Mouse (Mus musculus) induced T-regulatory cell, adult 2 months (primary cell): ENCODE results near the gene Pak1ip1.
"Not testable (repeated sequence)": the region's sequence is repeated elsewhere in the genome, so short reads cannot be mapped to it uniquely, and the experiment has no call there.

Experiments
- DNase-seq: peaks from one replicate; pipeline ENCODE4 v3.0.0-alpha.2; 2012; ENCODE audit warnings: low read depth

Gene Pak1ip1

DNA sequence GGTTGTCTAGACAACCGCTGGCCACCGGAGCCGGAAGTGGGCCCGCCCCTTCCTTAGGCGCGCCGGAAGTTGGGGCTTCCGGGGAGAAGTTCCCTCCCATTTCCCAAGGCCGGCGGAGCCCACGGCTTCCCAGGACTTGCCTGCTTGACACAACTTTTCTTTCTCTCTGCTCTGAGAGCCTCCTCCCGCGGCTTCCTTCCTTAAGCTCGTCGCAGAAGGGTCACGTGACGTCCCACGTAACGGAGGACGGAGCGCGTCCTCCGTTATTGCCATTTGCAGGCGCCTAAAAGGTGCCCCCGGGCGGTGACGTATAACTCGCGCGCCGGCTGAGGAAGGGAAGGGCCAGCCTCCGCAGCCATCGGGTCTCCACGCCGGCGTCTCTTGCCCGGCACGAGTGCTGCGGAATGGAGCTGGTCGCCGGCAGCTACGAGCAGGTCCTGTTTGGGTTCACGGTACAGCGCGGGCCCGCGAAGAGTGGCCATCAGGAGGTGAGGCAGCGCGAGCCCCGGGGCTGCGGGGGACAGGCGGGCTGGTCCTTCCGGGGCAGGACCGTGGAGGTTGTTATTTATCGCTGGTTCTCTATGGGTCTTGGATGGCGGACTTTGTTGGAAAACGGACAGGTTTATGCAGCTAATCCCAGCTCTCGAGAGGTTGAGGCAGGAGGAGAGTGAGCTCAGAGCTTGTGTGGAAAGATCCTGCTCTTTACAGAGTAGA lies at the start of gene Pak1ip1:
Gene Pak1ip1 (plus strand): TSS at position 98 of the 714 bp plus-strand sequence.
- peak; percentile 97 for DNase-seq

DNA sequence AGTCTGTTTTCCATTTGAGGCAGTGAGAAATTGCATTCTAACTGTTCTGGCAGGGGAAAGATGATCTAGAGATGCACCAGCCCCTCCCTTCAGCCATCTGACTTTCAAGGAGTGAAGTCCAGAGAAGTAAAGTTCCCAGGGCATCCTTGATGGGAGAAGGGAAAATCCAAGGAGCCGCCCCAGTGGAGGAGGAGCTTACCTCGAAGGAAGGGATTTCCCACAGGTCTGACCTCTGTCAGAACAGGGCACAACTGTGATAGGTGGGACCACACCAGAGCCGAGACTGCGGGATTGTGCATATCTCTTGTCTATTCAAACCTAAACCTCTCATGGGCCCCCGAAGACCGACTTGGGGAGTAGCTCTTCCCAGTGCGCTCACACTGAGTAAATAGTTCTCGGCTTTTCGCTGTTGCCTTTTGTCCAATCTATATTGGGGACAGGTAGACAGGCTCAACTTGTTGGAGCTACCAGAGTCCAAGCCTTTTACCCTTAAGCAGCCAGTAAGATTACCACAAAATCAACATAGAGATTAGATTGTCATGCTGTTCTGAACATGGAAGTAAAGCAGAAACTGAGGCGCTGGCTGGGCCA lies 49.3 kb upstream of the Pak1ip1 start:
- DNase-seq = no peak

DNA sequence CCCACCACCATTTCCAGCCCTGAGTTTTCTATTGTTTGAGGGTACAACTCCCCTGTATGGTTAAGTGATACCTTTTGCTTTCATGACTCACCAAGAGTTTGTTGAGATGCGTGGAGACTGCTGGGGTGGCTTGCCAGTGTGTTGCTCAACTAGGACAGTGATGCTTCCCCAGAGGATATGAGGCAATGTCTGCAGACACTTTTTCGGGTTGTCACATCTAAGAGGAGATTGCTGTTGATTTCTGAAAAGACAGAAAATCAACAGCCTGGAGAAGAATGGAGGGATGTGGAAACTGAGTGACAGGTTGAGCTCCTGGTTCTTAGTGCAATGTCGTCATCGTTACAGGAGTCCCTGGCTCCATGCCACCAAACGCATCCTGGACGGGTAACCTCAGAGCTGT lies 47.6 kb upstream of the Pak1ip1 start:
- no peak for DNase-seq

DNA sequence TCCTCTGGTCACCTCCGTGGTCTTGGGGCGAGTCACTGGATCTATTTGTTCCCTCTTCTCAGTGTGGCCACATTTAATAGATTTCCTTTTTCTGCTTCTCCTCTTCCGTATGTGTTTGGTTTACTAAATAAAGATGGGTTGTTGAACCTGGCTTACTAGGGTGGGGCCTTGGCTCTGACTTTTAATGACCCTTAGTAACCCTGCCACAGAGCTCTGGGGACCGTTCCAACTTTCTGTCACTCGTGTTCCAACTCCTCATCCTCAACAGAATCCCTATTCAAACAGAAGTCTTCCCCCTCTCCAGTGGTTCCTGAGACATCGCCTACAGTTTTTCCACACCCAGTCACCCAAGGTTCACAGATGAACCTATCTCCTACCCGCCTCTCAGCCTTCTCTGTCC lies 45.0 kb upstream of the Pak1ip1 start:
- no peak for DNase-seq

DNA sequence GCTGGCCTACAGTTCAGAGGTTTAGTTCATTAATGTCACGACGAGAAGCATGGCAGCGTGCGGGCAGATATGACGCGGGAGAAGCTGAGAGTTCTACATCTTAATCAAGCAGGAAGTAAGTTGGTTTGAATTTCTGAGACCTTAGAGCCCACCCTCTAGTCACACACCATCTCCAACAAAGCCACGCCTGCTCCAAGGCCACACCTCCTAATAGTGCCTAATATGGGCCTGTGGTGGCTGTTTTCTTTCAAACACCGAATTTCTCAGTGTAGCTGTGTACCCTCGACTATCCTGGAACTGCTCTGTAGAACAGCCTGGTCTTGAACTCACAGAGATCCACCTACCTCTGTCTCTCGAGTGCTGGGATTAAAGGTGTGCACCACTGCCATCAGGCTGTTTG lies 33.2 kb upstream of the Pak1ip1 start:
- DNase-seq = no peak

DNA sequence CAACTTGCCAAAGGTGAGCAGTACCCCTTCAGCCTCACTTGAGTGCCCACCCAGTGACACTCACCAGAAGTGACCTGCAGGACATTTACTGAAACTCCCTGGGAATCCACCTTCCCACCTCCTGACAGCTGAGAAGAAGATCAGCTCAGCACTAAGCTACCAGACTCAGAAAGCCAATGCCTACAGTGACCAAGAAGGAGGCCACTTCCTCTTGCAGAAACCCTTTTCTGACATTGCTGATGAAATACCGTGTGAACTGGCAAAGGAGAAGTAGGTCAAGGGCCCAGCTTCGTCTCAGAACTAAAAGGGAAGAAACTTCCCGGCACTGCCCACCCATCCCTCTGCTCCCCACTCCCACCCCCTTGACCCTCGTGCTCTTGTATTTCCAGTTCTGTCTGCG lies 32.3 kb upstream of the Pak1ip1 start:
- no peak for DNase-seq

DNA sequence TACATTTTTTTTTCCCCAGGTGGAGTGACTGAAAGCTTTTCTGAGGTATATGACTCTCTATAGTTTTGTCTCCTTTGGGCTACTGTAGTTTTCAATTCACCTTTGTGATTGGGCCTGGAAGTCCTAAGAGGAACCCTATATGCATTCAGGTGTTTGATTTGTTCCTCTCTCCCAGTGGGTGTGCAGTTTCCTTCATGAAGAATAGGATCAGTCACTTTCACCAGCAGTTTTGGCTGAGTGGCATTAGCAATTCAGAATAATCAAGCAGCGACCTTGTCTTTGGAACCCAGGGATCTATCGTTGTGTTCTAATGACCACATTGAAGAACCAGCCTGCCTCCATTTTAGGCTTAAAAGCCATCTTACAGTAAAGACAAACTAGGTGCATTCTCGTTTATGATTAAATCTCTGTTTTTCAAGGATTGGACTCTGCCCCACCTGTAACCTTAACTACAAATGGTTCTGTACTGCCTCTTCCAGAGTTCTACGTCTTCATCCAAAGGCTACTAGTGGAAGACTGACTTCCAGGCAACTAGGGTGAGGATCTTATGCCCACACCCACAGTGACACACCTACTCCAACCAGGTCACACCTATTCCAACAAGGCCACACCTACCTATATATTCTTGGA lies 30.9 kb upstream of the Pak1ip1 start:
- no peak for DNase-seq

DNA sequence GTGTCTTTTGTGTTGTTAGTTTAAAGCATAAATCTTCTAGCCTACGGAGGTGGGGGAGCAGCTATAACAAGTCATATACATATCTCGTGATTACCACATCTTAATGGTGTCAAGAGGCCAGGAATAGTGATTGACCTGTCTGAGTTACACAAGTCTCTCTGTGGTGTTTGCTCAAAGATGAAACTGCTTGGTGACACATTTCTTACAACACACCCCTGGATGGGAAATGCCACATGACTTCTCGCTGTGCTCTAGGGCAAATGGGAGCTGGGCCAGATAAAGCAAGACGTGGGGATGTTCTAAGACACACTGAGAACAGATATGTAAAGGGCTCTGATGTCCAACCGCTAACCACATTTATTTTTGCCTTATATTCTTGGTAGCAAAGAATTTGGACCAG lies 29.6 kb upstream of the Pak1ip1 start:
- no peak for DNase-seq

DNA sequence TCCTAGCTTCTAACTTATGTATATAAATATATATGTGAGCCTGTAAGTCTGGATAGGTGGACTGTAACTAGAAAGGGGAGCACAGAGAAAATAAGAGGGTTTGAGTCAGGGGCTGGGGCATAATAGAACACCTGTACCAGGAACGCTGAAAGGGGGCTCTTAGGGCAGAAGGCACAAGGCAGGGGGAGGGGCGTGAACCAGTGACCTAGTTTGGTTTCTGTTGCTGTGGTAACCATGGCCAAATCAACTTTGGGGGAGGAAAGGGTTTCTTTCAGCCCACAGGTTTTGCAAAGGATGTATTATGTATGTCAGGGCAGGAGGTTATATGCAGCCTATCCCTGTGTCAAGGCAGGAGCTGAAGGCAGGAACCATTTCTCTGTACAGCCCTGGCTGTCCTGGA lies 29.0 kb upstream of the Pak1ip1 start:
- DNase-seq = no peak

DNA sequence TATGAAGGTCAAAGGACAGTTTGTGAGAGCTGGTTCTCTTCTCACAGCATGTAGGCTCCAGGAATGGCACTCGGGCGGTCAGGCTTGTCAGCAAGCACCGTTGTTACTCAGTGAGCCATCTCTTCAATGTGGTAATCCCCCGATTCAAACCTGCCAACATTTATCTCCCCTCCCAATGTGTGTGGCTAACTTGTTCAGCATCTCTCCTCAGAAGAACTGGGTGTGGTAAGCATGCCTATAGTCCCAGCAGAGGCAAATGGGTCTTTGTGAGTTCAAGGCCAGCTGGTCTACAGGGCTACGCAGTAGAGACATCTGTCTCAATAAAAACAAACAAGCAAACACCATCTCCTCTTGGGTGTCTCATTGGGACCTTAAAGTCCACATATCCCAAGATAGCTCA lies 27.8 kb upstream of the Pak1ip1 start:
- DNase-seq = no peak

DNA sequence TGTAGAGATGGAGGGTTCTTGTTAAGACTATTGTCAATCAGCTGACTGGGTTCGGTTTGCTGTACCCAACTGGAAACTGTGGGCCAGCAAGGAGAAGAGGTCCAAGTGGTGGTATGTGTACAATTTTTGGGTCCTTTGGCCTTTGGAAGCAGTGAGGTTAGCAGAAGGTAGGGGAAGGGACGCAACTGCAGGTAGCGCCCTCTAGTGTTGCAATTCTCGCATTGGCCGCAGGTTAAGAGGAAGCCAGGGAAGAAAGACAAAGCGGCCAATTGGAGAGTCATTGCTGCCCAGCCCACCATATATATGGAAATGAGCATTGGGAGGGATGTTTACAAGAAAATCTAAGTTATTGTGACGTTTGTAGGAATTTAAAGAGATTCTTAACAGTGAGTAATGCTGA lies 23.2 kb upstream of the Pak1ip1 start:
- DNase-seq = peak; percentile 67

DNA sequence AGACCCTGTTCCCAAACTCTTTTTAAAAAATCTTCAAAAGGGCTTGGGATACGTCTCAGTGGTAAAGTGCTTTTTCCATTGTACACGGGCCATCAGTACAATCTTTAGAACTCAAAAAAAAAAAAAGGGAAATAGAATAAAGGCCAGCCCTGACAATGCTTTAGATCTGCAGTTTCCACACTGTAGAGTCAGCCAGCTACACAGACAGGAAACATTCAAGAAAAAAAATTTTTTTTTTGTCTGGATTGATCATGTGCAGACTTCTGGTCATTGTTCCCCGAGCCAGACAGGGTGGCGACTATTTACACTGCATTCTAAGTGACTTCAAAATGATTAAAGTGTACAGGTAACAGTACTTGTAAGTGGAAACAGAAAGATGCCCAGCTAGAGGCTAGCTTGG lies 22.2 kb upstream of the Pak1ip1 start:
- no peak for DNase-seq

DNA sequence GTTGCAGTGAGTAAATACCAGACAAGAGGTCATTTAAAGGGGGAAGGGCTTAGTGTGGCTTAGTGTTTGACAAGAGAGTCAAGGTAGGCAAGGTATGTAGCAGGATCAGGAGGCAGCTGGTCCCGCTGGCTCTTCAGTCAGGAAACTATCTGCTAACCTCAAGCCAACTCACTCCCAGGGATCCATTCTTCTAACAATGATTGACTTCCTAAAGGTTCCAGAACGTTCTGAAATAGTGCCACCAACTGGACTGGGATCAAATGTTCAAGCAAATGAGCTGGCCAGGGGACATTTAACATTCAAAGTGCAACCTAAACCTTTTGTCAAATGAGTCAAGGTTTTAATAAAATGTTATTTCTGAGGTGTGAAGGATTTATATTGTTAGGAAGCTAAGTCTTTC lies 21.5 kb upstream of the Pak1ip1 start:
- DNase-seq = no peak

DNA sequence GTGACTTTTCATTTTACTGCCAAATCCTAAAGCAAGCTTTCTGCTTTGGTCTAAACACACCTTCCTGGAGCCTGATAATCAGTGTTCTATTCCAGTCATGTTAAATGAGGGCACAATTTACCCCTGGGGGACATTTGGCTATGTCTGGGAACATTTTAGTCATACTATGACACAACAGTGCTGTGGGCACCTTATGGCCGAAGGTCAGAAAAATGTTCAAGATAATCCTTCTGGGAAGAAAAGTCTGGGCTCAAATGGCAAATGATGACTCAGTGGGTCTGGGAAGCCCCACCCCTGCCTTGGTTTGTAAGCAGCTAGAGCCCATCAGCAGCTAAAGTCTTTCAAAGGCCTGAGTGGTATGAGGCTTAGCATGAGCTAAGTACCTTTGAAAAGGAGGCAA lies 18.1 kb upstream of the Pak1ip1 start:
- no peak for DNase-seq

DNA sequence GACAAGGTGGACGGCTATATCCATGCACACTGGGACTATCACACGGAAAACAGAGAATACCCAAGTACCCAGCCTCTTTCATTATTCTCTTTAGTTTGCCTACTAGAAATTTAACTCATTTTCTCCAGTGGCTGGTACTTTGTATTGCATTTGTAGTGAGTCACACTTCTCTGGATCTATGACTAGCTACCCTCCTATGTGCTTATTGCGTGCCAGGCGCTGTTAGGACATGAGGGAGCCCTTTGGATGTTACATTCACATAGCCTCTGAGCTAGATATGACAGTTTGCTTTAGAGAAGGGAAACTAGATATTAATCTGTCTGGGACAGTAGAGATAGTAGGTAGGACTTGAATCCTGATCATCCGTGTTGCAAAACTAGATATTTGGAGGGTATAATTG lies 14.7 kb upstream of the Pak1ip1 start:
- DNase-seq = no peak

DNA sequence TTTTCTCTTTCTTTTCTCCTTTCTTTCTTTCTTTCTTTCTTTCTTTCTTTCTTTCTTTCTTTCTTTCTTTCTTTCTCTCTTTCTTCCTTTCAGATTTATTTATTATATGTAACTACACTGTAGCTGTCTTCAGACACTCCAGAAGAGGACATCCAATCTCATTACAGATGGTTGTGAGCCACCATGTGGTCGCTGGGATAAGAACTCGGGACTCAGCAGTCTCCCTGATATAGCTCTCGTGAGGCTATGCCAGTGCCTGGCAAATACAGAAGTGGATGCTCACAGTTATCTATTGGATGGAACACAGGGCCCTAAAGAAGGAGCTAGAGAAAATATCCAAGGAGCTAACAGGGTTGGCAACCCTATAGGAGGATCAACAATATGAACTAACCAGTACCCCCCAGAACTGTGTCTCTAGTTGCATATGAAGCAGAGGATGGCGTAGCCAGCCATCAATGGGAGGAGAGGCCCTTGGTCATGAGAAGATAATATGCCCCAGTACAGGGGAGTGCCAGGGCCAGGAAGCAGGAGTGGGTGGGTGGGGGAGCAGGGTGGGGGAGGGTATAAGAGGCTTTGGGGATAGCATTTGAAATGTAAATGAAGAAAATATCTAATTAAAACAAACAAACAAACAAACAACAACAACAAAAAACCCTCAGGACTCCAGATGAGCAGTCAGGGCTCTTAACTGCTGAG lies 13.1 kb upstream of the Pak1ip1 start:
- not testable (repeated sequence) for DNase-seq

DNA sequence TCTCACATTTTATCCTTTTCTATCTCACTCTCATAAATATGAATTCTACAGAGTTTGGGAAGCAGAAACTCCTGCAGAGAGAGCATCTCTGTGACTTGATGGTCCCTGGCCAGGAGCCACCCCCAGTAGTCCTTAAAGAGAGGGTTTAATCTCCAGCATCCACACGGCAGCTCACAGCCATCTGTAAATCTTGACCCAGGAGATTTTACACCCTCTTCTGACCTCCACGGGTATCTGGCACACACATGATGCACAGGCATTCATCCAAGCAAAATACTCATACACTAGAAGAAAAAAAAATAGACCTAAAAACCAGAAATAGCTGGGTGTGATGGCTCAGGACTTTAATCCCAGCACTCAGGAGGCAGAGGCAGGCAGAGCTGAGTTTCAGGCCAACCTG lies 12.4 kb upstream of the Pak1ip1 start:
- no peak for DNase-seq

DNA sequence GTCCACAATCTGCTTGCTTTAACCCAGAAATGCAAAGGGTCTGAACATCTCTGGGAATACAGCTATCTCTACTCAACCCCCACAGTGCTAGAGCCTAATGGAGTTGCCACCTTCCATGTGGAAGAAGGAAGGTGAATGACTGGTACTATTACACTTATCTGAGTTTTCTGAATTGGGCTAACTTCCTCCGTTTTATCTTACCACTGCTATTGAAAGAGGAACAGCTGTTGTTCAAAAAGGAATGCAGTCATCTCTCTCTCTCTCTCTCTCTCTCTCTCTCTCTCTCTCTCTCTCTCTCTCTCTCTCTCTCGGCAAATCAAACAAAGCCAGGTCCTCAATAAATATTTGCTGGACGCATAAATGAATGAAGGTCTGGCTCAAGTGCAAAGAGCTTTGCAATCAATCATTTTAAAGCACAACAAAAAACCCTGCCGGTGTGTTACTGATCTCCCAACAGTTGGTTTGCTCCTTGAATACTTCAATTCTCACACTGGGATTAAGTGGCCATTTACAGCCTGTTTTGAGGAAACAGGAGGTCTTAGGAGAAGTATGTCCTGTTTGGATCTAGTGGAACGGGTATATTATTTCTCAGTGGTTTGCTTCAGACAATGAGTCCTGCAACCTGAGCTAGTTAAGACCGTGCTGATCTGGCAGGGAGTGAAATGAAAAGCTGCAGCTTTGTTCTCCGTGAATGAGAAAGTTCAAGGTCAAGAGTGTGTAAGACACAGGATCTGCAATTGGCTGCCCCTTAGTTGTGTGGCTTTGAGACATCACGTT lies 6.1 kb upstream of the Pak1ip1 start:
- no peak for DNase-seq

DNA sequence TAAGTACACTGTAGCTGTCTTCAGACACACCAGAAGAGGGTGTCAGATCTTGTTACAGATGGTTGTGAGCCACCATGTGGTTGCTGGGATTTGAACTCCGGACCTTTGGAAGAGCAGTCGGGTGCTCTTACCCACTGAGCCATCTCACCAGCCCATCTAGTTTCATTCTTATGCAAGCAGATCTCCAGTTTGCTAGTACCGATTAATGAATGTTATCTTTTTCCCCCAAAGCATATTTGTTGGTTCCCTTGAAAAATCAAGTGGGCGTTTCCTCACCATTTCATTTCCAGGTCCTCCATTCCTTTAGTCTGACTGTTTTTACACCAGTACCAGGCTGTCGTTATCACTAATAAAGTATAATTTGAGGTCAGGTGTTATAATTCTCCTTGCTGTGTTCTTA lies 2.3 kb upstream of the Pak1ip1 start:
- not testable (repeated sequence) for DNase-seq

DNA sequence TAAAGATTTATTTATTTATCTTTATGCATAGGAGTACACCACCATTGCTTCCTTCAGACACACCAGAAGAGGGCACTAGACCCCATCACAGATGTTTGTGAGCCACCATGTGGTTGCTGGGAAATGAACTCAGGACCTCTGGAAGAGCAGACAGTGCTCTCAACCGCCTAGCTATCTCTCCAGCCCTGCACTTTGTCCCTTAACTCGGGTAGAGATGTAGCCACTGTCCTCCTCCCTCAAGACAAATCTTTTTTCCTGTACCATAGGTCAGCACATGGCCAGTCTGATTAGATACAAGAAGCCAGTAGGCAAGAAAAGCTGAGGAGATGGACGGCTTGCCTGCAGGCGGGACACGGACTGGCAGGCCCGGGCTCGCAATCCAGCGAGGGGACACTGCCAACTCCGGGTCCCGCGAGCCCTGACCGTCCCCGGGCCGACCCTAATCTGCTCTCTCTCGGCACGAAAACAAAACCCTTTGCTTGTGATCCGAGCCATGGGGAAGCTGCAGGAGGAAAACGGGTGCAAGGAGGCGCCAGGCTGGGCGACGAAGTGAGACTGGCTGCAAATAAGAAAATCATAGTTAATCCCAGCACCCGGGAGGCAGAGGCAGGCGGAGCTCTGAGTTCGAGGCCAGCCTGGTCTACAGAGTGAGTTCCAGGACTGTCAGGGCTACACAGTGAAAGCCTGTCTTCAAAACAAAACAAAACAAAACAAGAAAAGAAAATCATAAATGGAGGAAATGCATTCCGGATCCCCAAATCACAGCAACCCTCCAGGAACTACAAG lies 490 bp upstream of the Pak1ip1 start:
- no peak for DNase-seq

DNA sequence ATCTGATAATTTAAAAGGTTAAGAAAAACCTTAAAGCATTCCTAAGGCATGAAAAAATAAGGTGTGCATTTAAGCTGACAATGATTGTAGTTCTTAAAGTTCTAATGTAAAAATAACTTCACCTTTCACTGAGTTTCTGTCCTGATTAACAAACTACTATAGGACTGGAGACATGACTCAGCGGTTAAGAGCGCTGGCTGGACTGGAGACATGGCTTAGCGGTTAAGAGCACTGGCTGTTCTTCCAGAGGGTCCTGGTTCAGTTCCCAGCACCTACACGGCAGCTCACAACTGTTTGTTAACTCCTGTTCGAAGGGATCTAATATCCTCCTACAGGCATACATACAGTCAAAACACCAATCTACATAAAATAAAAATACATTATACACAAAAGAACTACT lies 1.2 kb downstream of the Pak1ip1 start:
- DNase-seq = no peak

DNA sequence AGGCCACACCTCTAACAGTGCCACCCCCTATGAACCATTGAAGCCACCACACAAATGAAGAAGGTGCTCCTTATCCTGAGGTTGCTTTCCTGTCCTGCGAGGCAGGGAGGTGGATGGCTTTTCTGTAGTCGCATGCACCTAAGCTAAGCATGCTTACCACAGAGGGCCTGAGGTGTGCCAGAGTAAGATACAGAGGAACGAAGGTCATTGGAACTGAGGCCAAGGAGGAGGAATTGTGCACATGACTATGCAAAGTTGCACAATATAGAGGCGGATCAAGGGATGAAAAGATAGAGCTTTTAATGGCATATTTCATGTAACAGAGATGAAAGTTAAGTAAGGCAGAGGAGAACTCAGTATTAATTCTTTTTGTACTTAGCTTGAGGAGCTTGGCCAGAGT lies 5.4 kb downstream of the Pak1ip1 start:
- DNase-seq = no peak
